Mouse (Mus musculus): Measurements from ENCODE around the gene Slmap. TPM values are rescaled to one million over a fixed set of nuclear protein-coding genes. Genes with fewer than 3 reads are reported as not detected.
"Not testable (repeated sequence)": the region's sequence is repeated elsewhere in the genome, so short reads cannot be mapped to it uniquely, and the experiment has no call there.

The Slmap gene
- polyA plus RNA-seq (2015; fragmentation: Nextera tagmentation; extraction: Ambion mirVana), result 10.2 and 12.1 TPM in 2 replicates

DNA sequence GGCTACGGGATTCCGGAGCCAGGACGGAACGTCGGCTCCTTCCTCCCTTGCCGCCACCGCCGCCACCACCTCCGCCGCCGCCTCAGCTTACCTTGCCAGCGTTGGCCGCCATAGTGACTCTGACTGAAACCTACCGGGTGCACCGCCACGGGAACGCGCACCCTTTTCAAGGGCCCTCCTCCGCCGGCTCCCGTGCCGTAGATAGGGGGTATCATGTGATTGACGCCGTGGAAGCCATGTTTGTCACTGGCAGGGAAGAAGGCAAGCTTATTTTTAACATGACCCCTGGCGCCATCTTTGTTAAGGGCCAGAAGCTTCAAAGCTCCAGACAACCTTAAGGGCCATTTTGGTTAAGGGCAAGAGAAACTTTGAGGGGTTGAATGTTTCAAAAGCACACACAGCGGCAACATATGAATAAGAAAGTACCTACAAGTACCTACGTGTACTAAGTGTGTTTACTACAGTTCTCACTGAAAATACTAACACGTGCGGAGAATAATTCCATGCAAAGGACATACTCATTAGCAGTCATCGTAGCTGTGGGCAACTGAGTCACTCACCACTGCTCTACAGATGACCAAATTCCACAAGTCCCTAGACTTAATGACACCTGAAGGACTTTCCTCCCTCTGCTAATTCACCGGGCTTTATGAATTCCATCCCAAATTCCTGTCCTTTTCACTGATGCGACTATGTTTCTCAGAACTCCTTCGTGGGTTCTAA, at the start of gene Slmap:
TSS of gene Slmap (minus strand) at position 175 of the 723 bp plus-strand sequence.
- peak within 1 kb of the TSS; percentile 90 for H3K27ac ChIP-seq
- peaks cover 1% of the 10 kb centered on the region; the same call in 1 of the 2 replicates for H3K36me3 ChIP-seq
- DNase-seq (peak; percentile 97), ATAC-seq (ENCODE audit: low read depth) (peak; percentile 91)
- no peaks in the 10 kb centered on the region for H3K27me3 ChIP-seq
- no peaks in the 10 kb centered on the region for H3K9me3 ChIP-seq (replicated peaks)
- 14% methylated on average over 30 of the region's 33 CpGs for WGBS (ENCODE audit: insufficient replicate concordance)
- peak within 1 kb of the TSS; percentile 99 for H3K4me3 ChIP-seq (replicated peaks)
- H3K4me2 ChIP-seq, result peak within 1 kb of the TSS; percentile 97
- H3K4me1 ChIP-seq (replicated peaks), result peaks cover 39% of the 10 kb centered on the region
- peak within 1 kb of the TSS; percentile 98 for H3K9ac ChIP-seq

DNA sequence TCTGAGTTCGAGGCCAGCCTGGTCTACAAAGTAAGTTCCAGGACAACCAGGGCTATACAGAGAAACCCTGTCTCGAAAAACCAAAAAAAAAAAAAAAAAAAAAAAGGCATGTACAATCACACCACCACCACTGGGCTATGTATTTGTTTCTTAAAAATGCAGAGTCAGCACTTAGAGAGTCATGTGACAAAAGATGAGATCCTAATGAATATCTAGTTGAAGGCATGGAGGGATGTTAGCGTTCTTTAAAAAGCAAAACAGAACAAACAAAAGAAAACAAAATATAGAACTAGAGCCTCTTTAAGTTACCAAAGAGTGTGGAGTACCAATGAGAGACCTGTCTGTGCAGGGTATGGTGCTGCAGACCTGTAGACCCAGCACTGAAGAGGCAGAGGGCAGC, 48.9 kb upstream of the Slmap start:
- Histone ChIP-seq H3K4me2 (no peak overlapping the region), H3K9ac (no peak overlapping the region), H3K4me1 (replicated peaks) (peaks cover 62% of the 10 kb centered on the region), H3K27me3 (no peaks in the 10 kb centered on the region), H3K27ac (peak overlapping the region; percentile 53; the same call in 1 of the 2 replicates), H3K4me3 (replicated peaks) (no peak overlapping the region), H3K9me3 (replicated peaks) (no peaks in the 10 kb centered on the region), H3K36me3 (peaks cover 10% of the 10 kb centered on the region)
- 79% methylated on average over 3 of the region's 3 CpGs for WGBS (ENCODE audit: insufficient replicate concordance)
- no peak for ATAC-seq (ENCODE audit: low read depth)
- no peak for DNase-seq

DNA sequence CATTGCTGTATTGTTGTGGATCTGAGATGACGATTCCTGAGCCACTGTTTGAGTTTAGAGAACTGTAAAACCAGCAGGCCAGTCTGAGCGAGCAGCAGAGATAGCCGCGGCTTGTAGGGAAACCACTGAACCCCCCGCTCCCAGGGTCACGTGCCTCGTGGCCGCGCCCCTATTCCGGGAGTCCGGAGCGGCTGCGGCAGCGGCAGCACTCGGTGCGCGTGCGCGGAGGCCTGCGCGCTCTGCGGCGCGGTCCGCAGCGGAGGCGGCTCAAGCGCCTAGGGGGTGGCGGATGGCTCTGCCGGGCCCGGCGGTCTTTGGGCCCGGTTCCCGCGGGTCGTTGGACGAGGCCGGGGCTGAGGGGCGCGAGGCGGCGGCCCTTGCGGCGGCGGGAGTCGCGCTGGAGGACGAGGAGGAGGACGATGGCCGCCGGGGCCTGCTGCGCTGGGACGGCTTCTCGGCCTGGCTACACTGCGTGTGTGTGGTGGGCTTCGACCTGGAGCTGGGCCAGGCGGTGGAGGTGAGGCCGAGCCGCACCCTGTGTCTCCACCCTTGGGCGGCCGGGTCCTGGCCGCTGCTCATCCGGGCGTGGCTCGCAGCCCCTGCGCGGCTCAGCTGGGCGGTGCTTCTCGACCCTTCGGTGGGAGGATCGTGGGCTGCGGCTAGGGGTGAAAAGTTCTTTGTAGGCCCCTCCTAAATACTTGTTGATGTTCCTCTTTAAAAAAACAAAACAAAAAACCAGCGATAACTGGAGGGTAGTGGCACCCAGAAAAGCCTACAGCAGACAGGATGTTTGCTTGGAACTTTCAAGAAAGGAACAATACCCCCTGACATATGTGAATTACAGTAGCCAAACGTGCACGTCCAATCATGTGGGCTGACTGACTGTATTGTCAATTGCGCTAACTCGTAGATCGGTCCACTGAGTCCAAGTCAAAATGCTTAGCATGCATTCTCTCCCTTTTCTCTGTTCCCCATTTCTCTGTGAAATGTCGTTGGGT, 44.9 kb upstream of the Slmap start:
- H3K9ac ChIP-seq, result peak overlapping the region; percentile 96
- ATAC-seq (ENCODE audit: low read depth) (peak; percentile 94), DNase-seq (peak; percentile 92)
- H3K4me2 ChIP-seq, result peak overlapping the region; percentile 88
- no peaks in the 10 kb centered on the region for H3K9me3 ChIP-seq (replicated peaks)
- under 1% methylated on average over 72 of the region's 79 CpGs for WGBS (ENCODE audit: insufficient replicate concordance)
- H3K27ac ChIP-seq, result peak overlapping the region; percentile 98
- H3K4me1 ChIP-seq (replicated peaks), result peaks cover 36% of the 10 kb centered on the region
- H3K4me3 ChIP-seq (replicated peaks), result peak overlapping the region; percentile 85
- peaks cover 6% of the 10 kb centered on the region for H3K36me3 ChIP-seq
- H3K27me3 ChIP-seq, result no peaks in the 10 kb centered on the region

GRCm38 (mm10) chr14:26578791-26579191, 44.1 kb upstream of the Slmap start:
- Histone ChIP-seq H3K36me3 (peaks cover 6% of the 10 kb centered on the region), H3K4me2 (peak overlapping the region; percentile 88), H3K4me1 (replicated peaks) (peaks cover 33% of the 10 kb centered on the region), H3K27ac (peak overlapping the region; percentile 98), H3K27me3 (no peaks in the 10 kb centered on the region), H3K9ac (peak overlapping the region; percentile 96; the same call in 1 of the 2 replicates), H3K9me3 (replicated peaks) (no peaks in the 10 kb centered on the region), H3K4me3 (replicated peaks) (peak overlapping the region; percentile 85)
- DNase-seq, result peak; percentile 55
- WGBS (ENCODE audit: insufficient replicate concordance), result 20% methylated on average over 6 of the region's 6 CpGs
- ATAC-seq (ENCODE audit: low read depth), result peak; percentile 60

- 67% methylated on average over 3 of the region's 3 CpGs for WGBS (ENCODE audit: insufficient replicate concordance)
- H3K27me3 ChIP-seq, result no peaks in the 10 kb centered on the region
- no peaks in the 10 kb centered on the region for H3K9me3 ChIP-seq (replicated peaks)
- H3K9ac ChIP-seq, result no peak overlapping the region
- no peaks in the 10 kb centered on the region for H3K36me3 ChIP-seq
- no peak overlapping the region for H3K4me3 ChIP-seq (replicated peaks)
- ATAC-seq (ENCODE audit: low read depth) (no peak), DNase-seq (no peak)
- H3K4me2 ChIP-seq, result no peak overlapping the region
- H3K27ac ChIP-seq, result no peak overlapping the region
- H3K4me1 ChIP-seq (replicated peaks), result peaks cover 28% of the 10 kb centered on the region
Measured at GRCm38 (mm10) chr14:26576255-26576780, 41.6 kb upstream of the Slmap start.

DNA sequence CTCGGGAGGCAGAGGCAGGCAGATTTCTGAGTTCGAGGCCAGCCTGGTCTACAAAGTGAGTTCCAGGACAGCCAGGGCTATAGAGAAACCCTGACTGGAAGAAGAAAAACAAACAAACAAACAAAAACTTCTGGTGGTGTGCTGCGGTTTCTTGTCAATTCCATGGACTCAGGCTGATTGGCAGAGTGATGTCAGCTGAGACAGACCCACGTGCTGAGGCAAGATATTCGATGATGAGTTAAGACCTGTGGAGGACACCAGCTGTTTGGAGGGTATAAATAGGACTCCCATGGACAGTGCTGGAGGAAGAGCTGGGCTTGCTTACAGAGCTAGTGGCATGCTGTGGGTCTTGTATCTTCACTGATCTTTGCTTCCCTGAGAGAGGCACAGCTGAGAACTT, 38.8 kb upstream of the Slmap start, which contains the start of gene Dennd6a:
TSS of gene Dennd6a (plus strand) at position 301 of the 400 bp plus-strand sequence.
- WGBS (ENCODE audit: insufficient replicate concordance), result 73% methylated on average over 5 of the region's 5 CpGs
- ATAC-seq (ENCODE audit: low read depth), result not testable (repeated sequence)

GRCm38 (mm10) chr14:26571951-26572675, 37.4 kb upstream of the Slmap start:
- ATAC-seq (ENCODE audit: low read depth) (no peak), DNase-seq (no peak)
- no peak overlapping the region for H3K4me2 ChIP-seq
- no peak overlapping the region for H3K9ac ChIP-seq
- H3K27me3 ChIP-seq, result no peaks in the 10 kb centered on the region
- peaks cover 9% of the 10 kb centered on the region for H3K4me1 ChIP-seq (replicated peaks)
- H3K27ac ChIP-seq, result no peak overlapping the region
- H3K36me3 ChIP-seq, result no peaks in the 10 kb centered on the region
- 33% methylated on average over 4 of the region's 4 CpGs for WGBS (ENCODE audit: insufficient replicate concordance)
- no peaks in the 10 kb centered on the region for H3K9me3 ChIP-seq (replicated peaks)
- no peak overlapping the region for H3K4me3 ChIP-seq (replicated peaks)

More for the DNA sequence above, 38.8 kb upstream of the Slmap start, which contains the start of gene Dennd6a:
- not testable (repeated sequence) for H3K9me3 ChIP-seq (replicated peaks); H3K4me2 ChIP-seq; H3K27me3 ChIP-seq; H3K36me3 ChIP-seq; H3K27ac ChIP-seq; H3K4me3 ChIP-seq (replicated peaks); H3K9ac ChIP-seq; DNase-seq
- H3K4me1 ChIP-seq (replicated peaks), result peaks cover 15% of the 10 kb centered on the region

- H3K9ac ChIP-seq, result no peak overlapping the region
- DNase-seq (no peak), ATAC-seq (ENCODE audit: low read depth) (no peak)
- no peak overlapping the region for H3K27ac ChIP-seq
- H3K36me3 ChIP-seq, result no peaks in the 10 kb centered on the region
- no peak overlapping the region for H3K4me3 ChIP-seq (replicated peaks)
- 78% methylated on average over 4 of the region's 4 CpGs for WGBS (ENCODE audit: insufficient replicate concordance)
- H3K4me1 ChIP-seq (replicated peaks), result peaks cover 9% of the 10 kb centered on the region
- H3K9me3 ChIP-seq (replicated peaks), result no peaks in the 10 kb centered on the region
- no peak overlapping the region for H3K4me2 ChIP-seq
- 0 out of 2 replicates have a peak, but pooled peaks cover 4% of the 10 kb centered on the region for H3K27me3 ChIP-seq
Measured at GRCm38 (mm10) chr14:26569880-26570279, 35.1 kb upstream of the Slmap start.

GRCm38 (mm10) chr14:26562247-26562646, 27.5 kb upstream of the Slmap start:
- Histone ChIP-seq H3K27me3 (0 out of 2 replicates have a peak, but pooled peaks cover 4% of the 10 kb centered on the region), H3K27ac (no peak overlapping the region), H3K4me1 (replicated peaks) (no peaks in the 10 kb centered on the region), H3K4me3 (replicated peaks) (no peak overlapping the region), H3K4me2 (no peak overlapping the region), H3K9ac (no peak overlapping the region), H3K36me3 (no peaks in the 10 kb centered on the region), H3K9me3 (replicated peaks) (no peaks in the 10 kb centered on the region)
- no peak for DNase-seq
- no peak for ATAC-seq (ENCODE audit: low read depth)
- WGBS (ENCODE audit: insufficient replicate concordance), result 64% methylated on average over 2 of the region's 2 CpGs

- no peak for DNase-seq
- no peak overlapping the region for H3K27ac ChIP-seq
- H3K36me3 ChIP-seq, result no peaks in the 10 kb centered on the region
- no peak overlapping the region for H3K9ac ChIP-seq
- no peak for ATAC-seq (ENCODE audit: low read depth)
- H3K4me3 ChIP-seq (replicated peaks), result no peak overlapping the region
- no peaks in the 10 kb centered on the region for H3K4me1 ChIP-seq (replicated peaks)
- no peaks in the 10 kb centered on the region for H3K9me3 ChIP-seq (replicated peaks)
- H3K4me2 ChIP-seq, result no peak overlapping the region
- 86% methylated on average over 7 of the region's 7 CpGs for WGBS (ENCODE audit: insufficient replicate concordance)
- no peaks in the 10 kb centered on the region for H3K27me3 ChIP-seq
Measured at GRCm38 (mm10) chr14:26558536-26558935, 23.8 kb upstream of the Slmap start.
